Mouse (Mus musculus): ENCODE data around the gene Prnd.

DNA sequence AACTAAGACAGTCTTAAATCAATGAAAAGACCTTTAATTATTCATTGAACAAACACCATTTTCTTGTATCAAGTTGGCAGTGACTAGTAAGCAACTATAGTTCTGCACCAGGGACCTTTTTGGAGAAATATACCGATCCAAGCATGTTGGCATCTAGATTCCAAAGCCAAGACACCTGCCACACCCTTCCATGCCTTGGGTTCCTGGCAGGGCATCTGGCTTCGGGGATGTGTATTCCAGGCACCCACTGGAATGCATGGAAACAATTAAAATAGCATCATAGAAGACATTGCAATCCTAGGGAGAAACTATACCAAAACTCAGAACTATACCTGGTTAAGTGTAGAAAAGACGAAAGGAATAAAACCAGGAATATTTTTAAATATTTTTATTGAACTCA lies 44.4 kb upstream of the Prnd start:
- TF ChIP-seq CTCF (IDR thresholded peaks at IDR 0.05) = no peak
- no peak for TF ChIP-seq EP300 (IDR thresholded peaks at IDR 0.05)

Data from lung, postnatal 0 days (tissue).